Mouse (Mus musculus) heart, adult 2 months (tissue): Measurements from ENCODE around the gene Tyrobp.

ENCODE experiments used
- CTCF ChIP-seq: fragments of 200-600 bp; IDR thresholded peaks from 2 replicates; pipeline ENCODE4 v1.8.1; 2022; ENCODE audit warnings: antibody characterized with exemption, mild to moderate bottlenecking, moderate library complexity
- EP300 ChIP-seq: fragments of 200-500 bp; IDR thresholded peaks from 2 replicates; pipeline ENCODE4 v1.6.1; 2011; ENCODE audit warnings: low read depth, low read length, control low read depth; ENCODE audit not compliant: insufficient read depth
- POLR2A ChIP-seq: fragments of 200-500 bp; IDR thresholded peaks from 2 replicates; pipeline ENCODE4 v1.6.1; 2011; ENCODE audit warnings: mild to moderate bottlenecking, low read depth, low read length, control low read depth; ENCODE audit not compliant: insufficient read depth

GRCm38 (mm10) chr7:30392746-30393520, 20.6 kb upstream of the Tyrobp start:
- TF ChIP-seq CTCF (no peak), EP300 (no peak), POLR2A (no peak)
